Mouse (Mus musculus): ENCODE results near the gene Mrgprh. TPM values are rescaled to one million over a fixed set of nuclear protein-coding genes. Genes with fewer than 3 reads are reported as not detected.

The Mrgprh gene
- polyA plus RNA-seq, 1 experiment: not detected

GRCm38 (mm10) chr17:12925001-12925400 lies 49.2 kb downstream of the Mrgprh start:
- H3K27ac ChIP-seq (replicated peaks; ENCODE audit: low read depth, low read length): no peak overlapping the region

GRCm38 (mm10) chr17:12925703-12926180 lies 49.9 kb downstream of the Mrgprh start:
- Histone ChIP-seq H3K27ac (replicated peaks; ENCODE audit: low read depth, low read length) (0 out of 2 replicates have a peak overlapping the region, but pooled peaks have one; percentile 11), H3K4me1 (ENCODE audit: control insufficient read depth, insufficient read depth, insufficient read length, low read length) (no peaks in the 10 kb centered on the region; the same call in 1 of the 2 replicates), H3K4me3 (ENCODE audit: insufficient read depth, low read depth, low read length) (no peak overlapping the region)

More at GRCm38 (mm10) chr17:12925001-12925400, 49.2 kb downstream of the Mrgprh start:
- Histone ChIP-seq H3K4me3 (ENCODE audit: insufficient read depth, low read depth, low read length) (no peak overlapping the region), H3K4me1 (ENCODE audit: control insufficient read depth, insufficient read depth, insufficient read length, low read length) (no peaks in the 10 kb centered on the region; the same call in 1 of the 2 replicates)

Other genes starting within 250 kb of the Mrgprh start
- gene Slc22a1, start 200.2 kb upstream of the Mrgprh start, polyA plus RNA-seq (2012; ENCODE audit: insufficient read depth, insufficient read length, missing spikeins): not detected in 2 replicates
- gene Igf2r, start 106.4 kb upstream of the Mrgprh start, polyA plus RNA-seq (2012; ENCODE audit: insufficient read depth, insufficient read length, missing spikeins): 15.7 and 16.3 TPM in 2 replicates
- not detected in 2 replicates for gene Mas1, start 7.9 kb upstream of the Mrgprh start, polyA plus RNA-seq (2012; ENCODE audit: insufficient read depth, insufficient read length, missing spikeins)
- 67.4 and 78.9 TPM in 2 replicates for gene Pnldc1, start 34.2 kb downstream of the Mrgprh start, polyA plus RNA-seq (2012; ENCODE audit: insufficient read depth, insufficient read length, missing spikeins)
- 154 and 194 TPM in 2 replicates for gene Tcp1, start 39.7 kb downstream of the Mrgprh start, polyA plus RNA-seq (2012; ENCODE audit: insufficient read depth, insufficient read length, missing spikeins)
- gene Mrpl18, start 40.3 kb downstream of the Mrgprh start, polyA plus RNA-seq (2012; ENCODE audit: insufficient read depth, insufficient read length, missing spikeins): 135 and 149 TPM in 2 replicates
- gene Acat3, start 64.6 kb downstream of the Mrgprh start, polyA plus RNA-seq (2012; ENCODE audit: insufficient read depth, insufficient read length, missing spikeins): 1.9 TPM in 1 of 2 replicates, not detected in the other
- gene Acat2, start 84.7 kb downstream of the Mrgprh start, polyA plus RNA-seq (2012; ENCODE audit: insufficient read depth, insufficient read length, missing spikeins): 236 TPM in 2 replicates
- 59.6 and 62.5 TPM in 2 replicates for gene Wtap, start 118.1 kb downstream of the Mrgprh start, polyA plus RNA-seq (2012; ENCODE audit: insufficient read depth, insufficient read length, missing spikeins)
- 1,013 and 1,407 TPM in 2 replicates for gene Sod2, start 130.8 kb downstream of the Mrgprh start, polyA plus RNA-seq (2012; ENCODE audit: insufficient read depth, insufficient read length, missing spikeins)
- not detected in 2 replicates for gene Gpr31b, start 176.3 kb downstream of the Mrgprh start, polyA plus RNA-seq (2012; ENCODE audit: insufficient read depth, insufficient read length, missing spikeins)
- 0.91 TPM in 1 of 2 replicates, not detected in the other for gene Tcp10b, start 185.1 kb downstream of the Mrgprh start, polyA plus RNA-seq (2012; ENCODE audit: insufficient read depth, insufficient read length, missing spikeins)